Mouse (Mus musculus) heart, adult 2 months (tissue): Measurements from ENCODE around the gene 0610037L13Rik. TPM values are rescaled to one million over a fixed set of nuclear protein-coding genes. Genes with fewer than 3 reads are reported as not detected.

Experiments used
- DNase-seq, 2 experiments: peaks; one replicate each; pipeline ENCODE4 v3.0.0; 2021
- H3K27ac ChIP-seq: fragments of 200-600 bp; 2 replicates; pipeline ENCODE4 v1.8.1; 2022
- H3K27me3 ChIP-seq: fragments of 200-500 bp; 2 replicates; pipeline ENCODE4 v1.6.1; 2012; ENCODE audit warnings: mild to moderate bottlenecking, low read length, inconsistent platforms, mixed read lengths; ENCODE audit not compliant: control insufficient read depth, insufficient read depth
- H3K36me3 ChIP-seq: fragments of 200-500 bp; 2 replicates; pipeline ENCODE4 v1.6.1; 2012; ENCODE audit warnings: low read length, inconsistent platforms; ENCODE audit not compliant: control insufficient read depth, insufficient read depth
- H3K4me1 ChIP-seq: fragments of 200-500 bp; 2 replicates; pipeline ENCODE4 v1.6.1; 2011; ENCODE audit warnings: low read length; ENCODE audit not compliant: control insufficient read depth, insufficient read depth
- H3K4me3 ChIP-seq: fragments of 200-600 bp; 2 replicates; pipeline ENCODE4 v1.8.1; 2022
- H3K79me2 ChIP-seq: fragments of 200-500 bp; replicated peaks from 2 replicates; pipeline ENCODE4 v1.6.1; 2012; ENCODE audit warnings: mild to moderate bottlenecking, inconsistent platforms, low read length, moderate library complexity, mixed read lengths; ENCODE audit not compliant: control insufficient read depth, insufficient read depth
- H3K9ac ChIP-seq: fragments of 200-500 bp; 2 replicates; pipeline ENCODE4 v1.6.1; 2012; ENCODE audit warnings: low read depth, mild to moderate bottlenecking, control low read depth, inconsistent platforms, low read length, mixed read lengths
- CTCF ChIP-seq: fragments of 200-600 bp; IDR thresholded peaks from 2 replicates; pipeline ENCODE4 v1.8.1; 2022; ENCODE audit warnings: antibody characterized with exemption, mild to moderate bottlenecking, moderate library complexity
- EP300 ChIP-seq: fragments of 200-500 bp; IDR thresholded peaks from 2 replicates; pipeline ENCODE4 v1.6.1; 2011; ENCODE audit warnings: low read depth, low read length, control low read depth; ENCODE audit not compliant: insufficient read depth
- POLR2A ChIP-seq: fragments of 200-500 bp; IDR thresholded peaks from 2 replicates; pipeline ENCODE4 v1.6.1; 2011; ENCODE audit warnings: mild to moderate bottlenecking, low read depth, low read length, control low read depth; ENCODE audit not compliant: insufficient read depth
- WGBS: fragments of 180-500 bp; shearing (Covaris S2); methylation state at CpG from one replicate; pipeline ENCODE4 v1.1.7; 2018; 5-methylcytosine and 5-hydroxymethylcytosine counted together
- intact Hi-C: fragments of 180-260 bp; cut with DNase I; formaldehyde crosslinking; loops from one replicate; pipeline ENCODE4 v1.15.1; 2025
- polyA plus RNA-seq: library from polyadenylated mRNA; depleted of rRNA; stranded (reverse); fragments of >200 nt; gene quantifications from 2 replicates; pipeline ENCODE4 v1.2.3, GENCODE M21; 2012
- total RNA-seq, 2 experiments: library from RNA; stranded (reverse); gene quantifications; 2 replicates each; pipeline ENCODE4 v1.2.3; 2021

Gene 0610037L13Rik
- total and polyA plus RNA-seq, 3 experiments = 41.9 to 52.6 (median 49.4) TPM

- no peak for DNase-seq
- no peaks in the 10 kb centered on the region for H3K27me3 ChIP-seq
- intact Hi-C loops = no loop called here
- no peaks in the 10 kb centered on the region for H3K4me1 ChIP-seq
- H3K4me3 ChIP-seq = no peak overlapping the region
- H3K79me2 ChIP-seq = no peaks in the 10 kb centered on the region
- WGBS = 75% methylated on average over 3 of the region's 3 CpGs
- no peaks in the 10 kb centered on the region for H3K36me3 ChIP-seq
- TF ChIP-seq CTCF (no peak), EP300 (no peak)
- no peak overlapping the region for H3K27ac ChIP-seq
- H3K9ac ChIP-seq = no peak overlapping the region
These were observed 41.8 kb downstream of the 0610037L13Rik start for GRCm38 (mm10) chr4:107931453-107931852.

- Histone ChIP-seq H3K79me2 (no peaks in the 10 kb centered on the region), H3K4me1 (peaks cover 3% of the 10 kb centered on the region), H3K27ac (no peak overlapping the region), H3K27me3 (no peaks in the 10 kb centered on the region), H3K9ac (no peak overlapping the region), H3K4me3 (no peak overlapping the region), H3K36me3 (no peaks in the 10 kb centered on the region)
- intact Hi-C loops = no loop called here
- TF ChIP-seq POLR2A = no peak
- peak in 1 of 2 experiments; percentile 22 for DNase-seq
- WGBS = 67% methylated on average over 8 of the region's 8 CpGs
These were observed 43.6 kb downstream of the 0610037L13Rik start for GRCm38 (mm10) chr4:107933239-107933638.

- no peak for TF ChIP-seq CTCF
- no peak for TF ChIP-seq POLR2A
- TF ChIP-seq EP300 = no peak
- DNase-seq = no peak
- Histone ChIP-seq H3K36me3 (no peaks in the 10 kb centered on the region), H3K27me3 (no peaks in the 10 kb centered on the region), H3K9ac (no peak overlapping the region), H3K79me2 (no peaks in the 10 kb centered on the region), H3K4me1 (peaks cover 3% of the 10 kb centered on the region), H3K4me3 (no peak overlapping the region), H3K27ac (no peak overlapping the region)
- 60% methylated on average over 3 of the region's 3 CpGs for WGBS
- intact Hi-C loops = loop anchor here (5.0 kb wide), 1 partner anchor 392 kb away; the partner anchor contains the start of gene Coa7
These were observed 45.6 kb downstream of the 0610037L13Rik start for GRCm38 (mm10) chr4:107935254-107935653.

GRCm38 (mm10) chr4:107937338-107937737, 47.7 kb downstream of the 0610037L13Rik start:
- H3K36me3 ChIP-seq = no peaks in the 10 kb centered on the region
- H3K79me2 ChIP-seq = no peaks in the 10 kb centered on the region
- TF ChIP-seq EP300 = 0 out of 2 replicates have a peak, but pooled peaks have one; percentile 33
- TF ChIP-seq CTCF = peak; percentile 78
- no peak for TF ChIP-seq POLR2A
- intact Hi-C loops = loop anchor here (5.0 kb wide), 1 partner anchor 390 kb away; the partner anchor contains the start of gene Coa7
- no peaks in the 10 kb centered on the region for H3K27me3 ChIP-seq
- peak; percentile 73 to 75 for DNase-seq
- H3K4me1 ChIP-seq = peaks cover 3% of the 10 kb centered on the region
- peak overlapping the region; percentile 20; the same call in 1 of the 2 replicates for H3K27ac ChIP-seq
- no peak overlapping the region for H3K4me3 ChIP-seq
- WGBS = 16% methylated on average over 6 of the region's 6 CpGs
- H3K9ac ChIP-seq = no peak overlapping the region

- intact Hi-C loops = loop anchor here (5.0 kb wide), 1 partner anchor 389 kb away; the partner anchor contains the start of gene Coa7
These were observed 48.5 kb downstream of the 0610037L13Rik start for GRCm38 (mm10) chr4:107938124-107938523.

GRCm38 (mm10) chr4:107942741-107943140, 53.1 kb downstream of the 0610037L13Rik start:
- no peak overlapping the region for H3K9ac ChIP-seq
- intact Hi-C loops = no loop called here
- no peaks in the 10 kb centered on the region for H3K79me2 ChIP-seq
- 91% methylated on average over 7 of the region's 7 CpGs for WGBS
- H3K27me3 ChIP-seq = no peaks in the 10 kb centered on the region
- no peak overlapping the region for H3K4me3 ChIP-seq
- H3K36me3 ChIP-seq = no peaks in the 10 kb centered on the region
- no peak for DNase-seq
- peaks cover 1% of the 10 kb centered on the region; the same call in 1 of the 2 replicates for H3K4me1 ChIP-seq
- no peak overlapping the region for H3K27ac ChIP-seq
- TF ChIP-seq EP300 (no peak), CTCF (no peak), POLR2A (no peak)

More at GRCm38 (mm10) chr4:107938124-107938523, 48.5 kb downstream of the 0610037L13Rik start:
- Histone ChIP-seq H3K4me1 (peaks cover 3% of the 10 kb centered on the region), H3K79me2 (no peaks in the 10 kb centered on the region), H3K27me3 (no peaks in the 10 kb centered on the region), H3K4me3 (no peak overlapping the region), H3K36me3 (no peaks in the 10 kb centered on the region), H3K9ac (no peak overlapping the region), H3K27ac (no peak overlapping the region)
- WGBS = 81% methylated on average over 2 of the region's 2 CpGs
- TF ChIP-seq CTCF (no peak), EP300 (no peak), POLR2A (no peak)
- no peak for DNase-seq
